Mouse (Mus musculus): ENCODE data around the gene Atxn7.
"Not testable (repeated sequence)": the region's sequence is repeated elsewhere in the genome, so short reads cannot be mapped to it uniquely, and the experiment has no call there.

Atxn7 gene

GRCm38 (mm10) chr14:13961401-13962112 lies at the start of gene Atxn7, which contains the start of gene Thoc7:
Atxn7 (plus strand) TSS chr14:13961440.
Thoc7 (minus strand) TSS chr14:13961852.
- DNase-seq (ENCODE audit: low spot score): peak; percentile 32

- no peak for DNase-seq (ENCODE audit: low spot score)
Measured at GRCm38 (mm10) chr14:13914387-13915082, 46.7 kb upstream of the Atxn7 start, which contains the start of gene Gm281. Gm281 (minus strand) TSS chr14:13914478.

GRCm38 (mm10) chr14:13915207-13915606 lies 46.0 kb upstream of the Atxn7 start:
- no peak for DNase-seq (ENCODE audit: low spot score)

DNA sequence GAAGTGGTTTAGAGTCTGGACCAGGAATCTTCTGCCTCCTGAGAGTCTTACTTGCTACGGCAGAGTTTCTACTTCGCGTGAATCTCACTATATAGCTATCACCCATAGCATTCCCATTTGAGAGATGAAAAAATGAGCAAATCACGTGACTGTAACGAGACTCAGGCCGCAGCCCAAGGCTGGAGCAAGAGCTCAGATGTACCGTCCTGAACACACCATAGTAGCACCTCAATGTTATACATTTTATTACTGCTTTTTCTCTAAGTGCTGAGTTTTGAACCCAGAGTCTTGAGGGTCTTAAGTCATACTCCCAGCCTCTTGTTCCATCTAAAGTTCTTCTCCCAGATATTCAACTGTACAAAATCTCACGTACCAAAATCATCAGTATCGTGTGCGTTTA lies 44.0 kb upstream of the Atxn7 start:
- no peak for DNase-seq (ENCODE audit: low spot score)

DNA sequence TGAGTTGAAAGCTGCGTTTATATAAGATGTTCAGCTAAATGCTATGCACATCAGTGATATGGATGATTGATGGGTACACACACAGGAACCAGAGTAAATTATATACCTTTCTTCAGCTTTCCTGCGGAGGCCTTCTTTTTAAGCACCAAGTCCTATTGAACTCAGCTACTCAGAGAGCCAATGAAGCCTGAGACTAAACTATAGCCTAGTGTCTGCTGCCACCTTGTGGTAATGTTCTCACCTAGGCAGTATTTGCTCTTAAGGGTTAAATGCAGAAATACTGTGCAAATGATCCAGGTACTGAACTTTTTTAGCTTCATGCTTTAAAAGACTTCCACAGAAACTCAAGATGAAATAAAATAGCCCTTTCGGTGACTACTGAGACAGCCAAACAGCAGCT lies 43.6 kb upstream of the Atxn7 start:
- peak; percentile 58 for DNase-seq (ENCODE audit: low spot score)

DNA sequence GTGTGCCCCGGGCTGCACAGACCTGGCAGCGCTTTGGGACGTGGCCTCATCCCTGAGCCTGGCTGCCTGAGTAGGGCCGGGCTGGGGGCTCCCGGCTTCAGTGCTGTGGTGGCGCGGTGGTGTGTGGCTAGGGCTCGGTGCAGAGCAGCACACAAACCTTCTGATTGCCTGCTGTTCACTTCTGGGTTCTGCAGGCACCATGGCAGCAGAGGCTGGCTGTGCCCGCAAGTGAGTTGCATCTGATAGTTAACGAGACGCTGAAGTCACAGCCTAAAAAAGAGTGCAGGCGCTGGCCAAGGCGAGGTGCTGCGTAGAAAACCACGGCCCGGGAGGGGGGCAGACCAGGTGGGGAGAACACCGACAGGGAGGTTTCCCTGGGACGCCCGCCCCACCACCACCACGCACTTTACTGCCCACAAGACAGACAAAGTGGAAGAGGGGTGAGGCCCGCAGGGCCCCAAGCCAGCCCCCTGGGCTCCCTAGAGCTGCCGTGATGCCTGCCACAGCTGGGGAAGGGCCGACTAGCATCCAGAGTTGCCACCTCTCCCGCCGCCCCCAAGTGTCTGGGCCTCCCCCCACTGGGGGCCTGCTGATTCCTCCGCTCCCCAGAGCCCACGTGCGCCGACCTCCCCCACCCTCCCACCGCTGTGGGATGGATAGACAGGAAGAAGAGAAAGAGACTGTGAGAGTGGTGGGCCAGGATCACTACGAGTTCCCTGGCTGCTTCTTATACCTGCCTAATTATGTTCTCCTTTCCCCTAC lies 27.8 kb upstream of the Atxn7 start:
- no peak for DNase-seq (ENCODE audit: low spot score)

- DNase-seq (ENCODE audit: low spot score): no peak
Measured at GRCm38 (mm10) chr14:13934052-13934371, 27.2 kb upstream of the Atxn7 start.

DNA sequence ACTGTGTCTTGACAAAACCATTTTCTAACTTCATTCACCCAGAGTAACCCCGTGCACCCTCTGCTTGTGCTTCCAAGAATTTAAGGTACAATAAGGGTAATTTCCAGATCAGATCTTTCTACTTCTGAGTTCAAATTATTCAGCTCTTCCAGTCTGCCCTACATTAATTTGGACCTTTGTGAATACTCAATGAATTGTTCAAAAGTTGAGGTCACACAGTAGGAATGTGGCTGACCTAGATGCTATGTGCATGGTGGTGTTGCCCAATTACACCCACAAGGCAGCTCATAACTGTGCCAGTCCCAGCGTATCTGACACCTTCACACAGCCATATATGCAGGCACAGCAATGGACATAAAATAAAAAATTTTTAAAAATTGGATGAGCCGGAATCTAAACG lies 16.6 kb upstream of the Atxn7 start:
- DNase-seq (ENCODE audit: low spot score): no peak

DNA sequence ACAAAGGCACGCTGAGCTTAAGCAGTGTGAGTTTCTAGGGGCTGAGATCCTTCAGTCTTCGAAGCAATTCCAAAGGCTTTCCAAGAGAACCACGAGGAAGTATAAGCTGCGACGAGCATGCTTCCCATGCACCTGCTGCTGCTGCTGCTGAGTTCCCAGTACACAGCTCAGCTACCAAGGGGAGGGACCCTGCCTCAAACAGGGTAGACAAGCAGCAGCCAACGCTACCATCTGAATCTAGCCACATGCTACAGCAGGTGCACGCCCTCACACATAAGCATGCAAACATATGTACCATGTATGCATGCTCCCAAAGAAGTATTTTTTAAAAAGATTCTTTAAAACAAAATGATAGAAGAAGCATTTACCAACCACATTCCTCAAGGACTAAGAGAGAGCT lies 12.9 kb upstream of the Atxn7 start:
- no peak for DNase-seq (ENCODE audit: low spot score)

DNA sequence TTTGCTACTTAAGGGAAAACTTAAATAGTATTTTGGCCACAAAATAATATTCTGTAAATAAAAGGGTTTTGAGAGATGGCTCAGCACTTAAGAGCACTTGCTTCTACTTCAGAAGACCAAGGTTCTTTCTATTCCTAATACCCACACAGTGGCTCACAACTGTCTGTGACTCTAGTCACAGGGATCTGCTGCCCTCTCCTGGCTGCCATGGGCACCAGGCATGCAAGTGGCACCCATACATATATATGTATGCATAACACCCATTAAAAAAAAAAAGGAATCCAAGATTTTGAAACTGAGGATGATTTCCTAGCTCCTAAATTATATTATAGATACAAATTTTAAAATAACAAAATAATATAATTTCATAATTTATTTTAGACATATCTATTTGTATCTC lies 10.8 kb upstream of the Atxn7 start:
- DNase-seq (ENCODE audit: low spot score): no peak

- not testable (repeated sequence) for DNase-seq (ENCODE audit: low spot score)
Measured at GRCm38 (mm10) chr14:13952151-13952550, 9.1 kb upstream of the Atxn7 start.

DNA sequence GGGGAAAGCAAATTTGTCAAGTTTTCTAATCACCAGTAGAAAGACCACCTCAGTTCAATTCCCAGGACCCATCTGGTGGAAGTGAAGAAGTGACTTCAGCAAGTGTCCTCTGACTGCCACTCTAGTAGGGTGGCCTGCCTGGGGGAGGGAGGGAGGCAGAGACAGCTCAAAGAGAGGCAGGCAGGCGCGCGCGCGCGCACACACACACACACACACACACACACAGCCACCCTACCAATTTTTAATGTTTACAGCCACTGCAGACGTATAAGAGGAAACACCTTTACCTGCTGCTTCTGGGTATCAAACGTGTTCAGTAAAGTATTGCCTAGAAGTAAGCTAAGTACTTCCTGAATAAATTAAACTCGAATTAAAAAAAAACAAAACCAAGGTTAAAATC lies 1.2 kb upstream of the Atxn7 start:
- DNase-seq (ENCODE audit: low spot score): no peak

DNA sequence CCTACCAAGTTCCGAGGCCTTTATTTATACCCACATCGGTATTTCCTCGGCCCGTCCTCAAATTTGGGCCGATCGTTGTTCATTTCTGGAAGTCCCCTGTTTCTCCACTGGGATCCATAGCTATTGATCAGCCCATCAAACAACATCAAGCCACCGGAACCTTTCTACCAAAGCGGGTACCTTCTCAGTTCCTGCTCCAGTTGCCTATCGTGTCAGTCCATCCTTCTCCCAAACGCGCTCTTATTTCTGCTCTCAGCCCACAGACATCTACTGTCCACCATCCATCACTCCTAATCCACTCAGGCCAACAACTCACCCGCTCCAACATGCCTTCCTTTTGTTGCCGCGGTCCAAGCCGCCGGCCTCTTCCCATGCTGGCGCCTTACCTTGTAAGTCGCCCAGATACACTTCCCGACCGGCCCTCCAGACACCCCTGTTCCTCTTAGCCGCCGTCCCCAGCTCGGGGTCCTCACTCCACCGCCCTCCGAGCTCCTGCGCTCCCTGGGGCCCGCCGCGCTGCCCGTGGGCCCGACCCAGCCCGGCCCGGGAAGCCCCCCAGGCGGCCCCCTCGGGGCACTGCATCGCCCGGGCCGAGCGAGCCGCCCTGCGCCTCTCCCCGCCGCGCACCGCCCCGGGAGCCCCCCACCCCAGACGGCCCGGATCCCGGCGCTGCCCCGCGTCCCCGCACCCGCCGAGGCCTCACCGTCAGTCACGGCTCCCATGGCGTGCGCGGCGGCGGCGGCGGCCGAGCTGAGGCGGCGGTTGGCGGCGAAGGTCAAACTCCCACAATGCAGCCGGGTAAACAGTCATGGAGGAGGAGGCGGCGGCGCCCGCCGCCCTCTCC lies 536 bp upstream of the Atxn7 start:
- peak; percentile 49 for DNase-seq (ENCODE audit: low spot score)

GRCm38 (mm10) chr14:13962476-13962875 lies 1.2 kb downstream of the Atxn7 start:
- no peak for DNase-seq (ENCODE audit: low spot score)

DNA sequence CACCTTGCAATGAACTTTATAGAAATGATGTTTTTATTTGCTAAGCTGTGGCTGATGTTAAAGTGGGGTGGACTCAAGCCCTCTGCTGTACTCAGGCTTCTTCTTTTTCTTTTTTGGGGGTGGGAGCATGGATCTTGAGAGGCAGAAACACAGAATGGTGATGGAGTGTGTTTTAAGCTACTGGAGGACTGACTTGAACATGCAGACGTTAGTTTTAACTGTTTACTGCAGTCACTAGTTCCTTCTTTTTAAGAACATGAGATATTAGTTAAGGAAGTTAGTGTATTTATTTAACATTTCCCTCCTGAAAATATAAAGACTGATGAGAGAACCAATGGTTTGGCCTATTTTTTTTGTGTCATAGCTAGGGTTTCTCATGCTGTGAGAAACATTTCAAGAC lies 2.3 kb downstream of the Atxn7 start:
- DNase-seq (ENCODE audit: low spot score): no peak

DNA sequence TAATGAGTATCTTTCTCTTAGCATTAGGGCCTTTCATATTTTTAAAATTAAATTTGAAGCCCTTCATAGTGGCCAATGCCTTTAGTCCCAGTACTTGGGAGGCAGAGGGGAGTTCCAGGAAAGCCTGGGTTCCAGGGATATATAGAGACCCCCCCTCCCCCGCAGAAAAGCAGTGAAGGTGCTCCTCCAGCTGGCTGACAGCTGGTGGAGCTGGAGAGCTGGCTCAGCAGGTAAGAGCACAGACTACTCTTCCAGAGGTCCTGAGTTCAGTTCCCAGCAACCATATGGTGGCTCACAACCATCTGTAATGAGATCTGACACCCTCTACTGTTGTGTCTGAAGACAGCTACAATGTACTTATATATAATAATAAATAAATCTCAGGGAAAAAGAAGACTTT lies 6.4 kb downstream of the Atxn7 start:
- no peak for DNase-seq (ENCODE audit: low spot score)

- no peak for DNase-seq (ENCODE audit: low spot score)
Measured at GRCm38 (mm10) chr14:13968476-13968875, 7.2 kb downstream of the Atxn7 start.

- DNase-seq (ENCODE audit: low spot score): no peak
Measured at GRCm38 (mm10) chr14:13970513-13970912, 9.3 kb downstream of the Atxn7 start.

- DNase-seq (ENCODE audit: low spot score): no peak
Measured at GRCm38 (mm10) chr14:13971644-13972234, 10.5 kb downstream of the Atxn7 start.

GRCm38 (mm10) chr14:13977498-13977897 lies 16.3 kb downstream of the Atxn7 start:
- no peak for DNase-seq (ENCODE audit: low spot score)

GRCm38 (mm10) chr14:13981286-13981685 lies 20.0 kb downstream of the Atxn7 start:
- no peak for DNase-seq (ENCODE audit: low spot score)

- DNase-seq (ENCODE audit: low spot score): no peak
Measured at GRCm38 (mm10) chr14:13982174-13982573, 20.9 kb downstream of the Atxn7 start.
